Mouse (Mus musculus): ENCODE data around the gene Slc13a3. TPM values are rescaled to one million over a fixed set of nuclear protein-coding genes. Genes with fewer than 3 reads are reported as not detected.

The Slc13a3 gene
- total RNA-seq, 2 experiments from 2014 or later: 0.08 TPM; not detected in 1

DNA sequence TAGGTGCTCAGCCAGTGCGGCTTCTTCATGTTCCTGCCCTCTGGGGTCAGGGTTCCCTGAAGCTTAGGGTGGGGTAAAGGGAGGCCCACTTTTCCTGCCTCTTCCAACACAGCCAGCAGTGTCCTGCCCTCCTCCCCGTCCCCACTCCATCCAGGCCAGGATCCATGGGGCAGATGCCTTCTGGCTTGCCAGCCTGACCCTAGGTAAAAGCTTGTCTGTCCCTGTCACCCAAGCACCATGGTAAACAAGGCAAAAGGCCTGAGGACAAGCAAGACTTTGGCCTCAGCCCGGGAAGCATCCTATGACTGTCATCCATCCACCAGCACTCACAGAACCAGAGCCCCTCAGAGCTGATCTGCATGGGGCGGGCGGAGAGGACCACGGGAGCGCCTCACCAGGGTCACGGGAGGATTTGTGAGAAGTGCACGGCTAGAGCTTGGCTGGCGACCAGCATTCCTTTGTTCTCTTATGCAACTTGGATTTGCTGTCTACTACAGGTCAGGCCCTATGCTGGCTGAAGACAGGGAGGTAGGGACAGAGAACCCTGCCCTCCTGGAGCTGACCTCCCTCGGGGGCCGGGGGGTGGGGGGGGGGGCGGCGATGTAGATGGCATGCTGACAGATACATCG lies 5.1 kb downstream of the Slc13a3 start:
- H3K4me3 ChIP-seq: no peak overlapping the region
- no peak for DNase-seq
- H3K27ac ChIP-seq: no peak overlapping the region
- intact Hi-C loops (cut with DNase I): no loop called here
- TF ChIP-seq CTCF (IDR thresholded peaks at IDR 0.05): no peak

DNA sequence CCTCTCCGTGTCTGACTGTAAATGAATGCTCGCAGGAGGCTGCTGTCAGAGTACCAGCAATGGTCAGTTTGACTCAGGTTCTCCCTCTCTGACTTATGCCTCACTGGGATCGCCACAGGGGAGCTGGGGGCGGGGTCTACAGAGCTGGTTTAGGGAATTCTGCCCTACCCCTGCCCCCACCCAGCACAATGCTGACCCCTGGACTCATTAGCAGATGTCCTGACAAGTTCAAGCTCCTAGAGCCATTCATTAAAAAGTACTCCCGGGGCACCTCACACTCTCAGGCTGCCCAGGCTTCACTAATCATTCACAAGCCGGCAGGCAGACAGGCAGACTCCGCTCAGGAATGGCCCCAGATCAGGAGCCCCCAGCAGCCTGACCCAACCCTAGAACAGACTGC lies 13.4 kb downstream of the Slc13a3 start:
- no peak for DNase-seq
- Histone ChIP-seq H3K4me3 (no peak overlapping the region), H3K27ac (no peak overlapping the region)
- no peak for TF ChIP-seq CTCF (IDR thresholded peaks at IDR 0.05)
- intact Hi-C loops (cut with DNase I): no loop called here

DNA sequence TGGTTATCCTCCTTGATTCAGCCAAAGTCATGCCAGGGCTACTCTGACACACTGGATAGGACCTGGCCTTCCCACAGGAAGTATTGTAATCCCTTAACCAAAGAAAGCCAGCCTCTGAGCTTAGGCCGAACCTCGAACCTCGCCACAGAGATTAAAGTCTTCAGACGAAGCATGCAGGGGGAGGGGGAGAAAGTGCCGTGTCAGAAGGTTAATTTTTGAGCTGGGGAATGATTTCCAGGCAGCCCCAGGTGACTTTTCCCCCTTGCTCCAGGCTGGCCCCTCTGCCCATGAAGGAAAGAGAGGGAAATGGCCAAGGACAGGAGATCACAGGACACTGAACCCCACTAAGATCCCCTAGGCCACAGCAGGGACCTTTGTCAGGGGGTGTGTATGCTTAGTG lies 14.8 kb downstream of the Slc13a3 start:
- TF ChIP-seq CTCF (IDR thresholded peaks at IDR 0.05): no peak
- intact Hi-C loops (cut with DNase I): no loop called here
- no peak for DNase-seq
- H3K27ac ChIP-seq: no peak overlapping the region
- no peak overlapping the region for H3K4me3 ChIP-seq

DNA sequence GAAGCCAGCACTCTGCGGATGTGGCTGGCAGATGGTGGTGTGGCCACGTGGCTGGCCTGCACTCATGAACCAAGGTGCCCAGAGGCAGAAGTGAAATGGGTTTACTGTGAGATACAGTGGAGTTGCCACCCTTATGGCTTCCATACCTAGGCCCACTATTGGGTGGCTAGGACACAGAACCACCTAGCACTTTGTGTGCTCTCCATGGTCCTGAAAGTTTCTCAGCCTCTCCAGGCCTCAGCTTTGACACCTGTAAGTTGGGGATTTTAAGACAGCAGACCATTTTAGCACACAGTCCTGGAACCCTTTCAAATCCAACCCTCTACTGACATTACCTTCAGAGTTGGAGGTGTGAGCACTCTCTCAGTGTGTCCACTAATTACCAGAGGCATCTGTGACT lies 16.3 kb downstream of the Slc13a3 start:
- H3K27ac ChIP-seq: no peak overlapping the region
- intact Hi-C loops (cut with DNase I): no loop called here
- no peak for TF ChIP-seq CTCF (IDR thresholded peaks at IDR 0.05)

DNA sequence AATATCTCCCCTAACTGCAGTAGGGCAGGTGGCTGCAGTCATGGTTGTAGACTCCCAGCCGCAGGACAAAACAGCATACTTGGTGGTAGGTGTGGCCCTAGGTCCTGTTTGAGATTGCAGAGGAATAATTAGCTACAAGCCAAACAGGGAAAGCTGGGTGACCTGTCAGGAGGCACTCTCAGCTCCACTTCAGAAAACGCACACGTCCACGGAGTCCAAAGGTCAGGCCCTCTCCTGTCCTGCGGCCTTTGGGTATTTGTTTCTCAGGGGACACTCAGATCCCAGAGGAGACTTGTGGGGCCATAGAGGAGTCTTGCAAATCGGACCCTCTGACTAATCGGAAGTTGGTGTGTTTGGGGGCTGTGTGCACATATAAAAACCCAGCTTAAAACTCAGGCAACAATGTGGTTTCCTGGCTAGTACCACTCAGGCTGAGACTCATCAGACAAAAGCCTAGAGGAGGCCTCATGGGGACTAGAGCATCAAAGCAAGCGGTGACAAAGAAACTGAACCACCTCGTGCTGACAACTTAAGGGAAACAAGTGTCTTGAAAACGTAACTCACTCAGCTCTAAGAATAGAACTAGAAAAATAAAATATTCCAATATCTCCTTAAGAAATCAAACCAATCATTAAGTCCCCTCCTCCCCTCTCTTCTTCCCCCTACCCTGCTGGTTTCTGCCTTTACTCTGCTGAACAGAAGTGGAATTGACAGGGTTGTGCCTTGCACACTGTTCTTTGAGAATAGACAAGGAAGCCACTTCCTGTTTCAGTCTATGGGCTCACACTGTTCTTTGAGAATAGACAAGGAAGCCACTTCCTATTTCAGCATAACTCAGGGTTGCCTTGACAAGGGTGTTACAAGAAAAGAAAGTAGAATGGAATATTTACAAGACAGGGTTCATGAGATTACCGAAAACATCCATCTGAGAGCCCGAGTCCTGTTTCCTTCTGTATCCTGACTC lies 20.0 kb downstream of the Slc13a3 start:
- Histone ChIP-seq H3K4me3 (no peak overlapping the region), H3K27ac (no peak overlapping the region)
- no peak for DNase-seq
- intact Hi-C loops (cut with DNase I): no loop called here
- TF ChIP-seq CTCF (IDR thresholded peaks at IDR 0.05): no peak

More for the DNA sequence above, 16.3 kb downstream of the Slc13a3 start:
- DNase-seq: no peak
- H3K4me3 ChIP-seq: no peak overlapping the region

DNA sequence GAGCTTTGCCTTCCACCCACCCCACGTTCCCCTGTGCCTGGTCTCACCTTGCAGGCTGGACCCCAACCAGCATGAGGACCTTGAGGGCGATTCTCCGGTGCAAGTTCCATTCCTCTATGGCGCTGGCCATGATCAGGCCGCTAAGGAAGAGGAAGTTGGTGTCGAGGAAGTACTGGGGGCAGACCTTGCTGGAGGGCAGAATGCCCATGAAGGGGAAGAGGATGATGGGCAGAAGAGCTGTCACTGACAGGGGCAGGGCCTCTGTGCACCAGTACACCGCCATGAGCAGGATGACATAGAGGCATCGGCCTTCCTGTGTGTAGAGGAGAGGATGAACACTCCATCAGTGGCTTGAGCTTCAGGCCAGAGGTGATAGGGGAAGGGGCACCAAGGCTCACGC lies 24.6 kb downstream of the Slc13a3 start:
- Histone ChIP-seq H3K4me3 (no peak overlapping the region), H3K27ac (no peak overlapping the region)
- DNase-seq: no peak
- intact Hi-C loops (cut with DNase I): no loop called here
- TF ChIP-seq CTCF (IDR thresholded peaks at IDR 0.05): no peak

DNA sequence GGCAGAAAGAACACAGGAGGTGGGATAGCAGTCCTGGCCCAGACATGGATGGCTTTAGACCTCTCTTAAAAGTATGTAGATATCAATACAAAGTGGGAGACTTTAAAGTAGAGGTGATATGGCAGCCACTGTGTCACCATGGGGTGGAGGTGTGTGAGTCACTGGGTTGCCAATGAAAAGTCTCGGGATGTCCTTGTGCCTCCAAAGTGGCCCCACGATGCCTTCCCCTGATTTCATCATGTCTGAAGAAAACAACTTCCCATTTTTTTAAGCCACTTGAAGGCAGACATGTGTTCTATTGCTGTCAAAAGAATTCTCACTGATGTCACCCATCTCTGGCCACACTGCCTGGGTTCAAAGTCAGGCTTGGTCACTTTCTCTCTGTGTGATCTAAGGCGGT lies 28.2 kb downstream of the Slc13a3 start:
- intact Hi-C loops (cut with DNase I): no loop called here
- DNase-seq: no peak
- Histone ChIP-seq H3K4me3 (no peak overlapping the region), H3K27ac (no peak overlapping the region)
- TF ChIP-seq CTCF (IDR thresholded peaks at IDR 0.05): no peak

DNA sequence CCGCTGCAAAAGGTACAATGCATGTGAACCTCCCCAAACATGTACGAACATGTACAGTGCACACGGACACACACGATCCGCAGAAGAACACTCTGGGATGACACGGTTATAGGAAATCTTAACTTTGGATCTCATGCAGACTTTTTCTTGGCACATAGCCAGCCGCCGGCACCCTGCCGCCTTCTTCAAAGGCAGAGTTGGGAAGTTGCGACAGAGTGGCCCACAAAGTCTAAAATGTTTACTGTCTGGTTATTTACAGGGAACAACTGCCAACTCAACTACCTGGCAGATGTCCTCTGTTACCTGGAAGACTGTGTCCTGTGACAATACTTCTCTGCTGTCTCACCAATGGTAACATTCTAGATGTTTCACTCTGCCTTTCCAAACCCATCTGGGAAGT lies 30.0 kb downstream of the Slc13a3 start:
- intact Hi-C loops (cut with DNase I): no loop called here
- no peak for TF ChIP-seq CTCF (IDR thresholded peaks at IDR 0.05)
- no peak overlapping the region for H3K27ac ChIP-seq
- DNase-seq: no peak
- no peak overlapping the region for H3K4me3 ChIP-seq

DNA sequence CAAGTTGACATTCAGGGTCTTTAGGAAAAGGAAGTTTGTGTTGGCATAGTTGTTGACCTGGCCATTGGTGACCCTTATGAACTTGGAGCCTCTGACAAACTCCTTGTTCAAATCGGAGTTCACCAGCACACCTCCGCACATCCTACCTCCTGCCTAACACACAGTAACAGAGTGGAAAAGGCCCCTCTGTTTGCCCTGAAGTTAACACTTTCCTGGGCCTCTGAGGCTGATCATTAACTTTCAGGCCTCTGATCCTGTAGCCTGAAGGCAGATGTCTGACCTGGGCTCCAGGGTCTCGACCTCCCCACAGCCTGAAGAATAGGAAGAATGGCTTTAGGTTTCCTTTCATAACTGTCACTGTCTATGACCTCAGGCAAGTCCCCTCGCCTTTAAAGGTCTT lies 31.4 kb downstream of the Slc13a3 start:
- DNase-seq: no peak
- intact Hi-C loops (cut with DNase I): no loop called here
- TF ChIP-seq CTCF (IDR thresholded peaks at IDR 0.05): no peak
- Histone ChIP-seq H3K27ac (no peak overlapping the region), H3K4me3 (no peak overlapping the region)

DNA sequence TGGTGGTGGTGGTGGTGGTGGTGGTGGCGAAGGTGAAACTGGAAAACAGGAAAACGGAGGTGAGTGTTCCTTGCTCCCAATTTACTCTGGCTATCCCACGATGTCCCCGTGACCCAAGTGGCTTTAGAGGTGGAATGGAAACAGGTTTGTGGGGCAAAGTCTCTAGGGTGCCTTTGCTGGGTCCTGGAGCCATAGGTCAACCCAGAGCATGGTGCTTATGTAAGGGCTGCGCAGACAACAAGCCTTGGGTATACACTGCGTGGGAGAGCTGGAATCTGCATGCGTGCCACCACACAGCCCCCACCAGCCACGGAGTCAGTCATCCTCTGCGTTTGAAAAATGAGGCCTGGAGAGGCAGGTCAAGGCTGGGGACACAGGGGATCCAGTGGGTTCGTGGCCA lies 33.4 kb downstream of the Slc13a3 start:
- intact Hi-C loops (cut with DNase I): no loop called here
- Histone ChIP-seq H3K27ac (no peak overlapping the region), H3K4me3 (no peak overlapping the region)
- DNase-seq: no peak
- no peak for TF ChIP-seq CTCF (IDR thresholded peaks at IDR 0.05)

DNA sequence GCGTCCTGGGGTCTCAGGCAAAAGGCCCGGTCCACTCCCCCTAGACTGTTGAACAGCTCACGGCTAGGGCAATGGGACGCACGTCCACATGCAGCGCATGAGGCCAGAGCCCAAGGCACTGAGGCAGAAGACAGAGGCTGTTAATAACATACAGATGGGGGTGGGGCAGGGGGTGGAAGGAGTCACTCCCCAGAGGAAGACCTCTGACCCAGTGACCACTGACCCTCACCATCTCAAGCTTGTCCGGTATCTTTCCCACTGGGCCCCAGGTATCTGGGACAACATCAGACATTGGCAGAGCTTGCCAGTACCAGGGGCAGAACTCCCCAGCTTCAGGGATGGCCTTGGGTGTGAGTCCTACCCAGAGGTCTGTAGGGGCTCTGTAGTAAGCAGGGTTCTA lies 34.1 kb downstream of the Slc13a3 start:
- intact Hi-C loops (cut with DNase I): no loop called here
- no peak overlapping the region for H3K27ac ChIP-seq
- no peak overlapping the region for H3K4me3 ChIP-seq
- no peak for TF ChIP-seq CTCF (IDR thresholded peaks at IDR 0.05)
- no peak for DNase-seq

DNA sequence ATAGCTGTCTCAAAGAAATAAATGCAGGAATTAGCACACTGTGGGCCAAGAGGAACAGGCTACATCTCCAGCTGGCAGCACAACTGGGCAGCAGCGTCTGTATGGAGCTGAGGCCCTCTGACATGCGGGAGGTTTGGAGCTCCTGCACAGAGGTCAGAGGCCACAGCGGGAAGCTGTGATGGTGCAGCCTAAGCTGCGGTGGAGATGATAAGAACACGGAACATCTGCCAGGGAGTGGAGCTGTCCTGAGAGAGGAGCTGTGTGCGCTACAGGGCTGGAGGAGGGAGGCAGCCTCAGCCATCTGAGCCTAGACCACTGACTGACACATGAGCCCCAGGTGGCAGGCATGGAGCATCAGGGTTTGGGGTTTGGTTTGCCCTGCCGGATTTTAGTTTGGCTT lies 44.3 kb downstream of the Slc13a3 start:
- intact Hi-C loops (cut with DNase I): no loop called here
- Histone ChIP-seq H3K4me3 (no peak overlapping the region), H3K27ac (no peak overlapping the region)
- no peak for TF ChIP-seq CTCF (IDR thresholded peaks at IDR 0.05)
- DNase-seq: no peak

DNA sequence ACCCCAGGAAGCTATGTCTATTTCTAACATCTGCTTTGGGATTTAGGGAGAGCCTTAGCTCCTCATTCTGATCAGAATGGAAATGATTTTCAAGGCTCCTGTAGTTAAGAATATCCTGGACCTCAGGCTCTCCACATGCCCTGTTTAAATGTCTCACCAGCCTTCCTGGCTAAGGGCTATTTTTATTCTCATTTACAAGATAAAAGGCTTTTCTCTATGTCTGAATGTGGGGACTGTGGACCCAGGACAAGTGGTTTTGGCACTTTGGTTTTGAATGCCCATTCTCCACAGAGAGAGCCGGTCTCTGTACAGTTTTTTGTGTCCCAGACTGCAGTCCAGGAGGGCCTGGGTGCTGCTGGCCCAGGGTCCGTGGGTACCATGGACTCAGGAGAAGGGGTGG lies 52.8 kb downstream of the Slc13a3 start:
- no peak for TF ChIP-seq CTCF (IDR thresholded peaks at IDR 0.05)

More for the DNA sequence above, 52.8 kb downstream of the Slc13a3 start:
- H3K4me3 ChIP-seq: no peak overlapping the region
- intact Hi-C loops (cut with DNase I): no loop called here
- DNase-seq: no peak
- no peak overlapping the region for H3K27ac ChIP-seq

Data from gastrocnemius, adult 2 months (tissue).